Mouse (Mus musculus): ENCODE results near the gene Apol9a. TPM values are rescaled to one million over a fixed set of nuclear protein-coding genes. Genes with fewer than 3 reads are reported as not detected.

The Apol9a gene
- polyA plus RNA-seq, 1 experiment from 2014 or later, result 33.1 TPM

DNA sequence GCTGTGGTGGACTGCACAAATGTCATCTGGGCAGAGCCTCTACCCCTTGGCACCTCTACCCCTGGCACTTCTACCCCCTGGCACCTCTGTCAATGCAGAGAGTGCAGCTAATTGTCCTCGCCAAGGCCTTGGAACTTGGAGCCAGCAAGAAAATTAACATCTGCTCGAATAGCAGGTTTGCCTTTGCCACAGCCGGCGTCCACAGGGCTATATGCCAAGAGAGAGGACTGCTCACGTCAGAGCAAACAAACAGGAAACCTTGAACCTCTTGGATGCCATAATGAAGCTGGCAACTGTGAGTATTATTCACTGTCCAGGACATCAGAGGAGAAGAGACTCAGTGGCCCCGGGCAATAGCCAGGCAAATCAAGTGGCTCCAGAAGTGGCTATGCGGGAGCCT lies 34.0 kb downstream of the Apol9a start:
- Histone ChIP-seq H3K27ac (ENCODE audit: low read depth, low read length) (no peak overlapping the region), H3K4me3 (ENCODE audit: low read depth, low read length) (no peak overlapping the region), H3K4me2 (replicated peaks; ENCODE audit: low read depth) (no peak overlapping the region), H3K9me3 (ENCODE audit: control insufficient read depth) (no peaks in the 10 kb centered on the region), H3K36me3 (ENCODE audit: control insufficient read depth, insufficient read depth) (no peaks in the 10 kb centered on the region), H3K4me1 (replicated peaks; ENCODE audit: control insufficient read depth, insufficient read depth, low read length) (no peaks in the 10 kb centered on the region), H3K27me3 (replicated peaks; ENCODE audit: control insufficient read depth, insufficient read depth, low read length) (no peaks in the 10 kb centered on the region), H3K9ac (ENCODE audit: low read depth, low read length) (no peak overlapping the region)
- 79% methylated on average over 7 of the region's 7 CpGs for WGBS
- ATAC-seq, result no peak
- no peak for TF ChIP-seq CTCF (IDR thresholded peaks at IDR 0.05; ENCODE audit: low read depth)

DNA sequence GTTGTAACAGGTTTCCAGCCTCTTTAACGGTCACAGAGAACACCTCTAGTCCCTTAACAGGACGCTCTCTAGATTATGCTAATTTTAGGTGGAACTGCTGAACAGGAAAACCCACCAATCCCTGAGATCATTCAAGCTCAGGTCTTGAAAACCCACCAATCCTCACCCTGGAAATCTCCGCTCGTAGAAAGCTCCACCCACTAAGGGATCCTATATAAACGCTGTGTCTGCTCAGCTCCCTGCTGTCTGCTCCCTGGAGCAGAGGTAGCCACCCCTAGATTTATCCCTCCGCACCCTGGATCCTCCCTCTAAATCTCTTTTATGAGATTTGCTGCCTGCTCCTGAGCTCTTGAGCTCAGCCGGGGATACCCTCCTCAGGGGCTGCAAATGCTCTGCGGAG lies 40.3 kb downstream of the Apol9a start:
- 0 out of 2 replicates have a peak, but pooled peaks cover 2% of the 10 kb centered on the region for H3K4me1 ChIP-seq (replicated peaks; ENCODE audit: control insufficient read depth, insufficient read depth, low read length)
- ATAC-seq, result no peak
- no peak for TF ChIP-seq CTCF (IDR thresholded peaks at IDR 0.05; ENCODE audit: low read depth)
- WGBS, result 91% methylated on average over 8 of the region's 8 CpGs
- H3K9ac ChIP-seq (ENCODE audit: low read depth, low read length), result no peak overlapping the region
- no peaks in the 10 kb centered on the region; the same call in 1 of the 2 replicates for H3K27me3 ChIP-seq (replicated peaks; ENCODE audit: control insufficient read depth, insufficient read depth, low read length)
- H3K4me3 ChIP-seq (ENCODE audit: low read depth, low read length), result no peak overlapping the region
- H3K9me3 ChIP-seq (ENCODE audit: control insufficient read depth), result no peaks in the 10 kb centered on the region
- no peaks in the 10 kb centered on the region for H3K36me3 ChIP-seq (ENCODE audit: control insufficient read depth, insufficient read depth)
- H3K27ac ChIP-seq (ENCODE audit: low read depth, low read length), result no peak overlapping the region
- H3K4me2 ChIP-seq (replicated peaks; ENCODE audit: low read depth), result no peak overlapping the region

DNA sequence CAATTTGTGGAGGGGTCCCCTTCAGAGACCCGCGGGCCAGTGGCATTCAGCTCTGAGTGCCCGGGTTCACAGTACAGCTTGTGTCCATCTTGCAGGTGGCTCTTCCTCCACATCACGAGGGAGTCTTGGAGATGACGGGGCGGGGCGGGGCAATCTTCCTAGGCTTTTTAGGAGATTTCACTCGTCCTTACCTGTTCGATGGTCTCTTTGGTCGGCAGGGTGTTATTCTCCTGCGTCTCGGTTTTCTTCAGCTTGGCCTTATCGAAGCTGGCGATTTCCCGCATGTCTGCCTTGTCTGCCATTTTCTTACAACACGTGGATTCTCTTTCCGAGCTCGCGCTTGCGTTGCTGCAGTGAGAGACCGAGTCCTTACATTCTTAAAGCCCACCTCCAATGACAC lies 41.0 kb downstream of the Apol9a start:
- TF ChIP-seq CTCF (IDR thresholded peaks at IDR 0.05; ENCODE audit: low read depth), result no peak
- Histone ChIP-seq H3K4me1 (replicated peaks; ENCODE audit: control insufficient read depth, insufficient read depth, low read length) (0 out of 2 replicates have a peak, but pooled peaks cover 2% of the 10 kb centered on the region), H3K36me3 (ENCODE audit: control insufficient read depth, insufficient read depth) (no peaks in the 10 kb centered on the region), H3K4me3 (ENCODE audit: low read depth, low read length) (no peak overlapping the region), H3K9me3 (ENCODE audit: control insufficient read depth) (no peaks in the 10 kb centered on the region), H3K27ac (ENCODE audit: low read depth, low read length) (no peak overlapping the region), H3K9ac (ENCODE audit: low read depth, low read length) (no peak overlapping the region), H3K4me2 (replicated peaks; ENCODE audit: low read depth) (no peak overlapping the region), H3K27me3 (replicated peaks; ENCODE audit: control insufficient read depth, insufficient read depth, low read length) (no peaks in the 10 kb centered on the region; the same call in 1 of the 2 replicates)
- 94% methylated on average over 21 of the region's 21 CpGs for WGBS
- ATAC-seq, result no peak

DNA sequence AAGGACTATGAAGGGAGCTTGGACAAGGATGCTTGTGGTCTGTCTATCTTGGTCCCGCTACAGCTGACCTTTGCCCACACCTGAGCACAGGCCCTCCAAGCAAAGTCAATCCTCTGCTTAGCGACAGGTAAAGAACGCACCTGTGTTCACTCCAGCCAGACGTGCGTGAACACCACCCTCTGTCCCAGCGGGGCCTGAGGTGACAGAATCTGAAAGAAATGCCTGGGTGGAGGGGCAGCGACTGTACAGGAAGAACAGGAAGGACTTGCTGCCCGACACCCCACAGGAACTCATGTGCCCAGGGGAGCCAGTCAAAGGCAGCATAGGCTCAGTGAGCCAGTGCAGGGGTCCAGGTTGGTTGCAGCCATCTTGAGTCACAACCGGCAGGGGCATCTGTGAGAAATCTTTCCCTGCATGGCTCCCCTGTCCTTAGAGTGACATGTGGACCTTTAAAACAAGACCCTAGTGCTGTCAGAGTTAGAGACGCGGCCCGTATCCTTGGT lies 42.1 kb downstream of the Apol9a start:
- WGBS, result 60% methylated on average over 12 of the region's 12 CpGs
- Histone ChIP-seq H3K27me3 (replicated peaks; ENCODE audit: control insufficient read depth, insufficient read depth, low read length) (no peaks in the 10 kb centered on the region; the same call in 1 of the 2 replicates), H3K4me2 (replicated peaks; ENCODE audit: low read depth) (peak overlapping the region; percentile 54; the same call in 1 of the 2 replicates), H3K4me3 (ENCODE audit: low read depth, low read length) (no peak overlapping the region), H3K27ac (ENCODE audit: low read depth, low read length) (no peak overlapping the region), H3K36me3 (ENCODE audit: control insufficient read depth, insufficient read depth) (no peaks in the 10 kb centered on the region), H3K9ac (ENCODE audit: low read depth, low read length) (no peak overlapping the region), H3K4me1 (replicated peaks; ENCODE audit: control insufficient read depth, insufficient read depth, low read length) (0 out of 2 replicates have a peak, but pooled peaks cover 2% of the 10 kb centered on the region), H3K9me3 (ENCODE audit: control insufficient read depth) (no peaks in the 10 kb centered on the region)
- ATAC-seq, result 0 out of 2 replicates have a peak, but pooled peaks have one; percentile 26
- TF ChIP-seq CTCF (IDR thresholded peaks at IDR 0.05; ENCODE audit: low read depth), result no peak

DNA sequence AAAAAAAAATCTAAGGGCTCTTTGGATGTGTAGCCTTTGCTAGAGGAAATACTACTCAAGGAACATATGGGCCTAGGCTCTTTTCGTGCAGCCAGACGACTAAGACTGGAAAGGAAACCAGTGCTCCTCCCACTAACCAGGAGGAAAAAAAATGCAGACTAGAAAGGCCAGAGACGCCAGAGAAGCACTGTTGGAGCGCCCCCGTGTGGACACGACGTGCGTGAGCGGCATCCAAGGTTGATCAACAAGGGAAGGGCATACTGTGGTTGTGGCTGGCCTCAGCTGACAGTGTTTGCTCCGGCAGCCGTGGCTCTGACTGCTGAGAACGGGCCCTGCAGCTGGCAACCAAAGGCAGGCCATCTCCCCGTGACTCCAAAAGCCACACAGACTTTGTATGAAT lies 42.8 kb downstream of the Apol9a start:
- no peak overlapping the region; the same call in 1 of the 2 replicates for H3K4me3 ChIP-seq (ENCODE audit: low read depth, low read length)
- H3K27ac ChIP-seq (ENCODE audit: low read depth, low read length), result peak overlapping the region; percentile 24; the same call in 1 of the 2 replicates
- TF ChIP-seq CTCF (IDR thresholded peaks at IDR 0.05; ENCODE audit: low read depth), result peak; percentile 99
- no peaks in the 10 kb centered on the region for H3K9me3 ChIP-seq (ENCODE audit: control insufficient read depth)
- H3K27me3 ChIP-seq (replicated peaks; ENCODE audit: control insufficient read depth, insufficient read depth, low read length), result no peaks in the 10 kb centered on the region; the same call in 1 of the 2 replicates
- WGBS, result under 1% methylated on average over 13 of the region's 13 CpGs
- peak overlapping the region; percentile 28; the same call in 1 of the 2 replicates for H3K9ac ChIP-seq (ENCODE audit: low read depth, low read length)
- peak; percentile 60 for ATAC-seq
- no peaks in the 10 kb centered on the region for H3K36me3 ChIP-seq (ENCODE audit: control insufficient read depth, insufficient read depth)
- H3K4me2 ChIP-seq (replicated peaks; ENCODE audit: low read depth), result peak overlapping the region; percentile 54
- 0 out of 2 replicates have a peak, but pooled peaks cover 2% of the 10 kb centered on the region for H3K4me1 ChIP-seq (replicated peaks; ENCODE audit: control insufficient read depth, insufficient read depth, low read length)

DNA sequence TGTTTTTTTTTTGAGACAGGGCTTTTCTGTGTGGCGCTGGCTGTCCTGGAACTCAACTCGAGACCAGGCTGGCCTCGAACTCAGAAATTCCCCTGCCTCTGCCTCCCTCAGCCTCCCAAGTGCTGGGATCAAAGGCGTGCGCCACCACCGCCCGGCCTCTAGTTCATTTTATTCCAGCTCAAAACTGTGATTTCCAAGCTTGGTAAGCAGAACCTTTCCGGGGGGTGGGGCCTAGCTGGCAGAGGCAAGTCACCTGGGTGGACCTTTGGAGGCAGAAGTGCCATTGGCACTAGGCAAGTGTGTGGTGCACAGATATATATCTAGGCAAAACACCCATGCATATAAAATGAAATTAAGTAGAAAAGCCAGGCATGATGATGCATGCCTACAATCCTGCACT lies 43.4 kb downstream of the Apol9a start:
- Histone ChIP-seq H3K27ac (ENCODE audit: low read depth, low read length) (no peak overlapping the region), H3K36me3 (ENCODE audit: control insufficient read depth, insufficient read depth) (no peaks in the 10 kb centered on the region), H3K4me2 (replicated peaks; ENCODE audit: low read depth) (peak overlapping the region; percentile 58), H3K9ac (ENCODE audit: low read depth, low read length) (no peak overlapping the region), H3K4me3 (ENCODE audit: low read depth, low read length) (no peak overlapping the region), H3K9me3 (ENCODE audit: control insufficient read depth) (no peaks in the 10 kb centered on the region), H3K27me3 (replicated peaks; ENCODE audit: control insufficient read depth, insufficient read depth, low read length) (no peaks in the 10 kb centered on the region; the same call in 1 of the 2 replicates), H3K4me1 (replicated peaks; ENCODE audit: control insufficient read depth, insufficient read depth, low read length) (0 out of 2 replicates have a peak, but pooled peaks cover 2% of the 10 kb centered on the region)
- ATAC-seq, result no peak
- WGBS, result 41% methylated on average over 8 of the region's 8 CpGs
- no peak for TF ChIP-seq CTCF (IDR thresholded peaks at IDR 0.05; ENCODE audit: low read depth)
